Mouse (Mus musculus): ENCODE data around the gene Lyrm4. TPM values are rescaled to one million over a fixed set of nuclear protein-coding genes. Genes with fewer than 3 reads are reported as not detected.
A peak's percentile ranks its signal among the peaks of the same experiment; 100 is the strongest.

Gene Lyrm4
- total and polyA plus RNA-seq, 3 experiments, result 10.9 to 27.0 (median 26.3) TPM

DNA sequence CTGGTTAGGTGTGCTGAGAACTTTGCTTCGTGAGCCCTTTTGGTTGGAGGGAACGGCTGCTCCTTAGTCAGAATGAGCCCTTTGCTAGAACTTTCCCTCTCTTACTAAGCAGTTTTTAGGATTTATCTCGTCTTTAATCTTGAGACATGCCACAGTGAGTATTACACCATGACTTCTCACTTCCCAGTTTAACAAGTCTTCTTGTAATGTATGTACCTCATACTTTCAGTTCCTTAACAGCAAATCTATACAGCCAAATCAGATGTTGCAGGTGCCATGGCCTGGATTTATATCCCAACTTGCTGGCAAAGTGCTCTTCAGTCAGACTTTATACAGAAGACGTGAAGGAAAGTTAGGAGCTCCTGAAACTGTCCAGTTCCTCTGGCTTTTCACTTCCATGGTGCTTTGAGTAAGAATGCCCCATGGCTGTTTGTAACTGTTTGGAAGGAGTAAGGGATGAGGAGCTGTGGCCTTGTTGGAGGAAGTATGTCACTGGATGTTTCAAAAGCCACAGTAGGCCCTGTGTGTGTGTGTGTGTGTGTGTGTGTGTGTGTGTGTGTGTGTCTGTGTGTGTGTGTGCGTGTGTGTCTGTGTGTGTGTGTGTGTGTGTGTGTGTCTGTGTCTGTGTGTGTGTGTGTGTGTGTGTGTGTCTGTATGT, 14.8 kb upstream of the Lyrm4 start:
- in situ Hi-C loops (cut with MboI; ENCODE audit: low pct_ligation_motif_present, low pct_unique_long_range_greater_than_20kb, low sequenced_read_pairs) (no loop called here), dilution Hi-C loops (cut with MboI; ENCODE audit: extremely low pct_ligation_motif_present, extremely low pct_unique_long_range_greater_than_20kb, low sequenced_read_pairs) (no loop called here)
- TF ChIP-seq POLR2AphosphoS2 (IDR thresholded peaks at IDR 0.05; ENCODE audit: low read depth, low read length) (no peak), EP300 (IDR thresholded peaks at IDR 0.05; ENCODE audit: low read length) (0 out of 2 replicates have a peak, but pooled peaks have one; percentile 13), E2F4 (IDR thresholded peaks at IDR 0.05; ENCODE audit: insufficient replicate concordance, low read depth, low read length) (no peak)
- Histone ChIP-seq H3K9me3 (replicated peaks; ENCODE audit: low read length) (peaks cover 6% of the 10 kb centered on the region), H3K36me3 (replicated peaks in 1 of 2; ENCODE audit: control insufficient read depth in 1 of 2, insufficient read depth in 1 of 2, low read length in 1 of 2) (peaks cover 0 to 32% of the 10 kb centered on the region in 2 experiments), H3K4me1 (ENCODE audit: control insufficient read depth in 1 of 2, insufficient read depth in 2 of 2) (peaks cover 8 to 49% of the 10 kb centered on the region in 2 experiments), H3K27me3 (replicated peaks) (no peaks in the 10 kb centered on the region), H3K79me2 (replicated peaks; ENCODE audit: control insufficient read depth, extremely low read depth, insufficient read depth, poor library complexity, severe bottlenecking) (peaks cover 1% of the 10 kb centered on the region), H3K27ac (ENCODE audit: insufficient read depth, low read depth) (no peak overlapping the region), H3K4me2 (ENCODE audit: insufficient read depth, low read depth, poor library complexity, severe bottlenecking) (no peak overlapping the region), H3K9ac (ENCODE audit: insufficient read depth, low read depth) (no peak overlapping the region), H3K4me3 (replicated peaks in 1 of 3; ENCODE audit: low read depth in 2 of 3, low read length in 2 of 3, poor library complexity in 1 of 3) (no peak overlapping the region)
- no peak for DNase-seq (ENCODE audit: extremely low read depth)

- Histone ChIP-seq H3K4me1 (ENCODE audit: control insufficient read depth in 1 of 2, insufficient read depth in 2 of 2) (peaks cover 8 to 53% of the 10 kb centered on the region in 2 experiments), H3K4me2 (ENCODE audit: insufficient read depth, low read depth, poor library complexity, severe bottlenecking) (no peak overlapping the region), H3K27ac (ENCODE audit: insufficient read depth, low read depth) (no peak overlapping the region), H3K36me3 (replicated peaks in 1 of 2; ENCODE audit: control insufficient read depth in 1 of 2, insufficient read depth in 1 of 2, low read length in 1 of 2) (peaks cover 0 to 31% of the 10 kb centered on the region in 2 experiments), H3K4me3 (replicated peaks in 1 of 3; ENCODE audit: low read depth in 2 of 3, low read length in 2 of 3, poor library complexity in 1 of 3) (no peak overlapping the region), H3K9ac (ENCODE audit: insufficient read depth, low read depth) (no peak overlapping the region), H3K79me2 (replicated peaks; ENCODE audit: control insufficient read depth, extremely low read depth, insufficient read depth, poor library complexity, severe bottlenecking) (peaks cover 3% of the 10 kb centered on the region), H3K9me3 (replicated peaks; ENCODE audit: low read length) (peaks cover 6% of the 10 kb centered on the region), H3K27me3 (replicated peaks) (no peaks in the 10 kb centered on the region)
- TF ChIP-seq TCF12 (IDR thresholded peaks at IDR 0.05; ENCODE audit: low read depth, low read length) (no peak), EP300 (IDR thresholded peaks at IDR 0.05; ENCODE audit: low read length) (no peak), JUND (conservative IDR thresholded peaks at IDR 0.05; ENCODE audit: low read depth, low read length) (no peak), CHD1 (IDR thresholded peaks at IDR 0.05; ENCODE audit: low read depth, low read length) (no peak), CHD2 (IDR thresholded peaks at IDR 0.05; ENCODE audit: low read length) (no peak), ZMIZ1 (IDR thresholded peaks at IDR 0.05; ENCODE audit: low read depth, low read length) (no peak), BHLHE40 (IDR thresholded peaks at IDR 0.05; ENCODE audit: low read depth, low read length) (no peak)
- in situ Hi-C loops (cut with MboI; ENCODE audit: low pct_ligation_motif_present, low pct_unique_long_range_greater_than_20kb, low sequenced_read_pairs) (no loop called here), dilution Hi-C loops (cut with MboI; ENCODE audit: extremely low pct_ligation_motif_present, extremely low pct_unique_long_range_greater_than_20kb, low sequenced_read_pairs) (no loop called here)
- no peak for DNase-seq (ENCODE audit: extremely low read depth)
Observed at GRCm38 (mm10) chr13:36131401-36131800, 14.1 kb upstream of the Lyrm4 start.

- no peak for TF ChIP-seq ZMIZ1 (IDR thresholded peaks at IDR 0.05; ENCODE audit: low read depth, low read length)
- TF ChIP-seq HCFC1 (IDR thresholded peaks at IDR 0.05; ENCODE audit: low read depth, low read length), result no peak
- TF ChIP-seq NRF1 (IDR thresholded peaks at IDR 0.05; ENCODE audit: low read depth, low read length), result no peak
- TF ChIP-seq CHD2 (IDR thresholded peaks at IDR 0.05; ENCODE audit: low read length), result no peak
- no peak for TF ChIP-seq MAZ (IDR thresholded peaks at IDR 0.05; ENCODE audit: low read depth, low read length)
- TF ChIP-seq RAD21 (IDR thresholded peaks at IDR 0.05; ENCODE audit: low read depth, low read length), result no peak
- in situ Hi-C loops (cut with MboI; ENCODE audit: low pct_ligation_motif_present, low pct_unique_long_range_greater_than_20kb, low sequenced_read_pairs), result no loop called here
- H3K4me3 ChIP-seq (replicated peaks in 1 of 3; ENCODE audit: low read depth in 2 of 3, low read length in 2 of 3, poor library complexity in 1 of 3), result no peak overlapping the region
- no peak overlapping the region for H3K9ac ChIP-seq (ENCODE audit: insufficient read depth, low read depth)
- no peaks in the 10 kb centered on the region for H3K27me3 ChIP-seq (replicated peaks)
- peaks cover 8 to 61% of the 10 kb centered on the region in 2 experiments for H3K4me1 ChIP-seq (ENCODE audit: control insufficient read depth in 1 of 2, insufficient read depth in 2 of 2)
- H3K36me3 ChIP-seq (replicated peaks in 1 of 2; ENCODE audit: control insufficient read depth in 1 of 2, insufficient read depth in 1 of 2, low read length in 1 of 2), result peaks cover 0 to 25% of the 10 kb centered on the region in 2 experiments
- peaks cover 6% of the 10 kb centered on the region for H3K9me3 ChIP-seq (replicated peaks; ENCODE audit: low read length)
- H3K27ac ChIP-seq (ENCODE audit: insufficient read depth, low read depth), result no peak overlapping the region
- DNase-seq (ENCODE audit: extremely low read depth), result no peak
- H3K4me2 ChIP-seq (ENCODE audit: insufficient read depth, low read depth, poor library complexity, severe bottlenecking), result no peak overlapping the region
- peaks cover 5% of the 10 kb centered on the region for H3K79me2 ChIP-seq (replicated peaks; ENCODE audit: control insufficient read depth, extremely low read depth, insufficient read depth, poor library complexity, severe bottlenecking)
- dilution Hi-C loops (cut with MboI; ENCODE audit: extremely low pct_ligation_motif_present, extremely low pct_unique_long_range_greater_than_20kb, low sequenced_read_pairs), result no loop called here
Observed at GRCm38 (mm10) chr13:36129360-36130054, 12.2 kb upstream of the Lyrm4 start.
